Mouse (Mus musculus) frontal cortex, adult 2 months (tissue): ENCODE results near the gene Stum. TPM values are rescaled to one million over a fixed set of nuclear protein-coding genes. Genes with fewer than 3 reads are reported as not detected.
A peak's percentile ranks its signal among the peaks of the same experiment; 100 is the strongest.

ENCODE experiments used
- DNase-seq, 2 experiments: peaks; one replicate each; pipeline ENCODE4 v3.0.0; 2022; ENCODE audit warnings: low spot score in 1 of 2; ENCODE audit errors: extremely low spot score in 1 of 2
- polyA plus RNA-seq: library from polyadenylated mRNA; depleted of rRNA; stranded (reverse); fragments of >200 nt; gene quantifications from 2 replicates; pipeline ENCODE4 v1.2.3, GENCODE M21; 2012

The Stum gene
- polyA plus RNA-seq, 1 experiment: 128 TPM

GRCm38 (mm10) chr1:180433098-180433538 is 50.2 kb downstream of the Stum start:
- no peak for DNase-seq

DNA sequence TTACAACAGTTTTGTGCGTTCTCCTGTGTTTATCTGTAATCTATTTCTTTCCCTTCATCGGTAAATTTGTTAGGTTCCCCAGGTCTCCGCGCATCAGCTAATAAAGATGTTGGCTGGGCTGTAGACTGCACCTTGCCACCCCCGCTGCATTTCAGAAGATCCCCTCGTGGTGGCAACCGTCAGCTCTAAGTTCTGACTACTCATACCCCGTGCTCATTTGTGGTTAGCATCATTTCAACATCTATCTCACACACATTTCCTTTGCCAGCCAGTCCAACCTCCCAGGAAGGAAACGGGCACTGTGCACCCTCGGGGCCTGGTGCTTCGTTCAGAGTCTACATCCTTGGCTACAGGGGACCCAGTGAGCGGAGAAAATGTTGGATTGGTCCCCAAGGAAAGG is 51.5 kb downstream of the Stum start:
- no peak for DNase-seq

- DNase-seq: no peak
These were observed 53.5 kb downstream of the Stum start for GRCm38 (mm10) chr1:180429819-180430218.

DNA sequence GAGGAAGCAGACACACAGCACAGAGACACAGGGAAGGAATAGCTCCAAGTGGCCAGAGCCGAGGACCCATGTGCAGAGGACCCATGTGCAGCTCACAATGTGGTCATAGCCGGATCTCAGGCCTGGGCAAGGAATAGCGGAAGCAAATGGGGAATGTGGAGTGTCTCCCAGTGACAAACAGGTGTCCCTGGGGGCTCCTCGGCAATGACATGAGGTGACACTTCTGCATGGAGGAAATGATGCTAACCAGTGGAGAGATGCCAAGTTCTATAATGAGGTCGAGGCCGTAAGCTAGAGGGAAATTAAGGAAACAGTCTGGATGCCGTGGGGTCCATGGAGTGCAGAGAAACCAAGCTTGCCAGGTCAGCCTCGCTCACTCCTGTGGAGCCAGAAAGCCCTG is 54.4 kb downstream of the Stum start:
- no peak for DNase-seq

DNA sequence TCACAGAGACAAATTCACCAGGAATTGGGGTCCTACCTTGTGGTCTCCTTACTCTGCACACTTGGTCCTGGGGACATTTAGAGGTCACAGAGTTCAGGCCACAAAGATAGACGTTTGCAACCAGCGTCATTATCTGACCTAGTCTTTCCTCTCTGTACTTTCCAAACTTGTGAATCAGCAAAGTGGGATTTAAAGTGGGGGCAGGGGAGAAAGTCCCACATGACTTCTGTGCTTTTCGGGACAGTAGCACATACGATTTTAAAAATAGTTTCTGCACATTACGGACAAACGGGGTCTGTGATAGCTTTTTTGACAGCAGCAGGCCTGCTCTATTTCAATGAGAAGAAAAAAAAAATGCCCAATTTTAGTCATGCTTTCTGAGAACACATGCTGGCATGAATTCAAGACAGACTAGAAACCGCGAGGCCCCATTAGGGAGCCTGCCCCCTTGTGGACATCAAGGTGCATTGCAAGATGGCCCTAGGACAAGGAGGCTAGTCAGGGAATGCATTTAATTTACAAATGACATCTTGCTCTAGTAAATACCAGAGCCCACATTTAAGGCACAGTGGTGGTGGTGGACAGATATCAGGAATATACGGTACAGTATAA is 55.1 kb downstream of the Stum start:
- DNase-seq: peak in 1 of 2 experiments; percentile 85

- DNase-seq: peak; percentile 69 to 70
These were observed 55.6 kb downstream of the Stum start for GRCm38 (mm10) chr1:180427685-180428084.

- no peak for DNase-seq
These were observed 56.9 kb downstream of the Stum start for GRCm38 (mm10) chr1:180426405-180426804.

- no peak for DNase-seq
These were observed 59.4 kb downstream of the Stum start for GRCm38 (mm10) chr1:180423931-180424330.

GRCm38 (mm10) chr1:180423008-180423639 is 60.2 kb downstream of the Stum start:
- DNase-seq: no peak

DNA sequence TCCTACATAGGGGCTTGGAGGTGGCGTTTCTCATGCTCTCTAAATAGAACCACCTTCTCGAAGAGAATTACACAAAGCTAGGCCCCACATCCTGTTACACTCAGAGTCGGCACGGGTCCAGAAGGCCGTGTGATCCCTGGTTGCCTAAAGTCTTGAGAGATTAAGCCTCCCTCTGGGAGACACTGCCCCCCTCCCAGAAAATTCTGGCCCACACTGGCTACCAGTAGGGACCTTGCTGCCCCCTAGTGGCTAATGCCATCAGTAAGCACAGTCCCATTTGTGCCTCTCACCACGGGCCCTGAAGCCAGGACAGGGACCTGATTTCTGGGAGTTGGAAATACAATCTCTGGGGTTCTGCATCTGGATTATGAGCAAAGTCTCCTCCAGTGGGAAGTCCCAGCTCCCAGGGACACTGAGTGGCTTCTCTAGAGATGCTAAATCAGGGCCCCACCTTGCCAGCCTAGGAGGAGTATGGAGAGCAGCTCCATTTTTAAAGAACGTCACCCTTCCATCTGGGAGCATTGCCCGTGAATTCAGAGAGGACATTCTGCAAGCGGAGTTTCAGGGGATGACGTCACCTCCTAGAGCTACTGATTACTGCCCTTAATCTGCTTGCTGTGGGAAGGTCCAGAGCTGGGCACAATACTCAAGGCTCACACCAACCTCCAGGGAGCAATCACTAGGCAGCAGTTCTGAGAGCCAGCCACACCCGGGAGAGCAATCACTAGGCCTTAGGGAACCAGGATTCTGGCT is 61.1 kb downstream of the Stum start:
- DNase-seq: peak in 1 of 2 experiments; percentile 85

GRCm38 (mm10) chr1:180421165-180421909 is 62.0 kb downstream of the Stum start:
- DNase-seq: no peak

DNA sequence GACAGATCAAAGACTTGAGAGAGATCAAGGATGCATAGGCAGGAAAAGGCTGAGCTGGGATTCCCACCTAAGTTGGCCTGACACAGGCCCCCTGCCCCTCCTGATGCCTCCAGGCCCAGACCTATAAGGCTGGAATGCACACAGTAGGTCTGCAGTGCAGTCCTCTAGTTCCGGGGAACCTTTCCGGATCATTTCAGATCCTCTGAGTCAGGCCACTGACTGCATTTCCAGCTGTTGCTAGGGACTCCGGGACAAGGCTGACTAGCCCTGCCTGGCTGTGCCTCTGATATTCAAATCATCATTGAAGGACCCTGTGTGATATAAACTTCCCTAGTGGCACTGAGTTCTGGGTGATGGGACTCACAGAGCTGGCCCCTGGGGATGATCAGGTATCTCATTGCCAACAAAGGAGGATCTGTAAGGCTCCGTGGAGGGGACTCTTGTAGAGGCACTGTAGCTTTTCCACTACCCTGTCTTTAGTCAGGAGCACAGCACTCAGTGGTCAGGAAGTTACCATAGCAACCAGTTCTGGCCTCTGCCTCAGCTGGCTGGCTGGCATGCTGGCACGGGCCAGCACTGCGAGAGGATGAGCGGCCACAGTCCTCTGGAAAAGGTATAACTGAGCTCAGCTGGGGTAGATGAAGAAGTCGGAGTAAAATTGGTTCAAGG is 62.7 kb downstream of the Stum start:
- no peak for DNase-seq

- no peak for DNase-seq
These were observed 64.2 kb downstream of the Stum start for GRCm38 (mm10) chr1:180419059-180419458.

- no peak for DNase-seq
These were observed 66.2 kb downstream of the Stum start for GRCm38 (mm10) chr1:180417118-180417517.

DNA sequence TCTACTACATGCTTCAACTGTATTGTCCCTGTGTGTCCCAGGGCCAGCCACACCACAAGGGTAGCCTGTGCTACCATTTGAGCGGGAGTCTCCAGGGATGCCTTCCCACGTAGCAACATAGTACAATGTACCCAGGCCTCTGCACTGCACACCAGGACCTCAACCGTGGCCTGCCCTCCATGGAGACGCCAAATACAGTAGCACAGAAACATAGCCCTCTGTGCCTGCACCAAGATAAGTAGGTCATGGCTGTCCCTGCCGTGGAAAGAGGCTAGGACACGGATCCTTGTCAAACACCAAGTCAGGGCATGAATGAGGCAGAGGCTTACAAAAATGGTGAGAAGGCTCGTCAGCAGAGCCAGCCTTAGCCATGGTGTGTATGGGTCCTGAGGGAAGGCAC is 67.5 kb downstream of the Stum start:
- DNase-seq: no peak

GRCm38 (mm10) chr1:180415064-180415463 is 68.2 kb downstream of the Stum start:
- no peak for DNase-seq

GRCm38 (mm10) chr1:180410306-180410705 is 73.0 kb downstream of the Stum start:
- DNase-seq: no peak

DNA sequence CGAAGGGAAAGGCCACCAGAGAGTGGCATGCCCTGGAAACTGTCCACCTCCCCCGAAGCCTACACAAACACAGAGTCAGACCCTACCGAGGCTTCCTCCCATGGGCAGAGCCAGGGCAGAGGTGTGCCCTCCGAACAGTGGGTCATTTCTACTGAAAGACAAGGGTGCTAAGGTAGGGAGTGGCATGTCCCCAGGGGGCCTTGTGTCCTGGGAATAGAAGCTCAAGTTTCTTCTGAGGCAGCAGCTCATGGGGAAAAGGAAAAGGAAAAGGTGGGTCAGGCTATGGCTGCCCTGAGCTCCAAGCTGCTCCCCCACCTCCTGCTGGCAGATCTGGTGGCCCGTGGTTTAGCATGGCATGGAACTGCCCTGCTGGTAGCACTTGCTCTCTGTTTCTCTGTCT is 73.5 kb downstream of the Stum start:
- no peak for DNase-seq

DNA sequence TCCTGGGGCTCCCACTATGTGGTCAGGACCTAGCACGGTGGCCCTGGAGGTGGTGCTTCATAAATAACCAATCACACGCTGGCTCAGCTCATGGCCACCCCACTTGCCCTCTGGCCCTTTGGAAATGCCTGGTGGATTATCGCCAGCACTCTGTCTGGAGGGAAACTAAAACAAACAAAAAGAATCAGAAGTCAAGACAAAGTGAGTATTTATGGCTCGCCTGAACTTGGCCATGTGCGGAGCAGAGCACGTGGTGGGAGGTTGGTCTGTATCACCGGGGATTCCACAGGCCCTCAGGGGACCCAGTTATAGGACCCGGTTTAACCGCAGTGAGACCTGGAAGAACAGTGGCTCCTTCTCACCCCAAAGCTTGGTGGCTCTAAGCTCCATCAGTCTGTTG is 74.5 kb downstream of the Stum start:
- DNase-seq: no peak
